Mouse (Mus musculus): ENCODE data around the gene Plin5. TPM values are rescaled to one million over a fixed set of nuclear protein-coding genes. Genes with fewer than 3 reads are reported as not detected.
A peak's percentile ranks its signal among the peaks of the same experiment; 100 is the strongest.

Plin5 gene
- total and polyA plus RNA-seq, 3 experiments = 112 to 160 (median 159) TPM

- no peaks in the 10 kb centered on the region for H3K27me3 ChIP-seq (ENCODE audit: control insufficient read depth, insufficient read depth, low read length)
- peaks cover 1% of the 10 kb centered on the region for H3K4me1 ChIP-seq (ENCODE audit: control insufficient read depth, insufficient read depth, low read length)
- H3K9ac ChIP-seq (ENCODE audit: low read depth, low read length) = peak overlapping the region; percentile 84
- no peak for DNase-seq
- H3K79me2 ChIP-seq (replicated peaks; ENCODE audit: control insufficient read depth, insufficient read depth, low read length) = no peaks in the 10 kb centered on the region
- TF ChIP-seq EP300 (IDR thresholded peaks at IDR 0.05; ENCODE audit: insufficient read depth, low read depth, low read length) (no peak), POLR2A (IDR thresholded peaks at IDR 0.05; ENCODE audit: insufficient read depth, low read depth, low read length) (no peak), CTCF (IDR thresholded peaks at IDR 0.05) (no peak)
- no peaks in the 10 kb centered on the region for H3K36me3 ChIP-seq (ENCODE audit: control insufficient read depth, insufficient read depth, low read length)
- 54% methylated on average over 59 of the region's 59 CpGs for WGBS
- H3K27ac ChIP-seq = peak overlapping the region; percentile 81
- intact Hi-C loops (cut with DNase I) = no loop called here
- H3K4me3 ChIP-seq = peak overlapping the region; percentile 30
Measured at GRCm38 (mm10) chr17:56123681-56124340, 6.4 kb upstream of the Plin5 start.

DNA sequence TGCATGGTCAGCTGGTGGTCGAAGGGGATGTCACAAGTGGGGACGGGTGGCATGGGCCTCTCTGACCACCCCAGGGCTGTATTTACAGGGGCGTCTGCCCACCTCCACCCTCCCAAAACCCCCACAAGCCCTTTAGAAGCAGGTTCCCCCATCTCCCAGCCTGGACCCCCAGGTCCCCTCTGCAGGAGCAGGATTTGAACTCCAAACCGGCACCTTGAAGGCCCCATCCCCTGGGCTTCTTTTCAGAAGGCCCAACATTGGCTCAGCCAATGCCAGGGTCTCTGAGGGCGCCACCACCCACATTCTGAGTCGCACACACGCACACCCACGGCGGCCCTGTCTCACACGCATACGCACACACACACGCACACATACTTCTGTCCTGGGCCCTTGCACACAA is 5.8 kb upstream of the Plin5 start:
- Histone ChIP-seq H3K36me3 (ENCODE audit: control insufficient read depth, insufficient read depth, low read length) (no peaks in the 10 kb centered on the region), H3K4me1 (ENCODE audit: control insufficient read depth, insufficient read depth, low read length) (peaks cover 1% of the 10 kb centered on the region), H3K4me3 (no peak overlapping the region), H3K9ac (ENCODE audit: low read depth, low read length) (no peak overlapping the region), H3K27ac (no peak overlapping the region), H3K27me3 (ENCODE audit: control insufficient read depth, insufficient read depth, low read length) (no peaks in the 10 kb centered on the region), H3K79me2 (replicated peaks; ENCODE audit: control insufficient read depth, insufficient read depth, low read length) (no peaks in the 10 kb centered on the region)
- intact Hi-C loops (cut with DNase I) = no loop called here
- DNase-seq = no peak
- 91% methylated on average over 12 of the region's 12 CpGs for WGBS
- TF ChIP-seq POLR2A (IDR thresholded peaks at IDR 0.05; ENCODE audit: insufficient read depth, low read depth, low read length) (no peak; the same call in none of the 2 replicates), EP300 (IDR thresholded peaks at IDR 0.05; ENCODE audit: insufficient read depth, low read depth, low read length) (no peak), CTCF (IDR thresholded peaks at IDR 0.05) (no peak)

- Histone ChIP-seq H3K36me3 (ENCODE audit: control insufficient read depth, insufficient read depth, low read length) (no peaks in the 10 kb centered on the region), H3K9ac (ENCODE audit: low read depth, low read length) (peak within 1 kb of the TSS; percentile 67), H3K27ac (peak within 1 kb of the TSS; percentile 90), H3K4me1 (ENCODE audit: control insufficient read depth, insufficient read depth, low read length) (peaks cover 1% of the 10 kb centered on the region), H3K79me2 (replicated peaks; ENCODE audit: control insufficient read depth, insufficient read depth, low read length) (no peaks in the 10 kb centered on the region), H3K27me3 (ENCODE audit: control insufficient read depth, insufficient read depth, low read length) (no peaks in the 10 kb centered on the region), H3K4me3 (peak within 1 kb of the TSS; percentile 50)
- no peak for DNase-seq
- TF ChIP-seq EP300 (IDR thresholded peaks at IDR 0.05; ENCODE audit: insufficient read depth, low read depth, low read length) (no peak), CTCF (IDR thresholded peaks at IDR 0.05) (no peak), POLR2A (IDR thresholded peaks at IDR 0.05; ENCODE audit: insufficient read depth, low read depth, low read length) (no peak)
- intact Hi-C loops (cut with DNase I) = no loop called here
- WGBS = 32% methylated on average over 2 of the region's 2 CpGs
Measured at GRCm38 (mm10) chr17:56121826-56122225, 4.4 kb upstream of the Plin5 start, which contains the start of gene Lrg1. Gene Lrg1 (minus strand): TSS chr17:56122001.

DNA sequence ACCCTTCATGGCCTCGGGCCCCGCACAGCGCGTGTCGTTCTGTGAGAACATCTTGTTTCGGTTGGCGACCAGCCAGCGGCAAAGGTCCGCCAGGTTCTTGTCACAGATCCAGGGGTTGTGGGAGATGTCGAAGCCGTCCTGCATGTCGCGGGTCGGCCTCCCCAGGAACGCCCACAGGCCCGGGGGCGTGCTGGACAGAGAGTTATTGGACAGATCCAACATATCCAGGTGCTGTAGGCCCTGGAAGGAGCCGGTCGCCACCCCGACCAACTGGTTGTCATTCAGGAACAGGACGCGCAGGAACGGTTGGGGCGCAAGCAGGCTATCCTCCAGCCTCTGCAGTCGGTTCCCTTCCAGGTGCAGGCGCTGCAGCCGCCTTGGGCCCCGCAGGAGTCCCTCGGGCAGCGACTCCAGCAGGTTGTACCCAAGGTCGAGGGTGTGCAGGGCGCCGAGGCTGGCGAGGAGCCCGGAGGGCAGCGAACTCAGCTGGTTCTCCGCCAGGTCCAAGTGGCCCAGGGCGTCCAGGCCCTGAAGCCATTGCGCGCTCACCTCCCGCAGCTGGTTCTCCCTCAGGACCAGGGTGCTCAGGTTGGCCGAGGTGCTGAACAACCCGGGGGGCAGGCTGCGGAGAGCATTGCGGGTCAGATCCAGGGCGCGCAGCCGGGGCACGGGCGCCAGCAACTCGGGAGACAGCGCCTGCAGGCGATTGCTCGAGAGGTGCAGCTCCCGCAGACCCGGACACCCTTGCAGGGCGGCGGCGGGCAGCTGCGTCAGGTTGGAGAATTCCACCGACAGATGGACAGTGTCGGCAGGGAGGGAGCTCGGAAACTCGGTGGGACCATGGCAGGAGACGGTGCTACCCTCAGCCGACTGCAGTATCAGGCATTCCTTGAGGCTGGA is 2.8 kb upstream of the Plin5 start:
- DNase-seq = peak; percentile 79 to 83
- no peaks in the 10 kb centered on the region for H3K36me3 ChIP-seq (ENCODE audit: control insufficient read depth, insufficient read depth, low read length)
- peak overlapping the region; percentile 67 for H3K9ac ChIP-seq (ENCODE audit: low read depth, low read length)
- peaks cover 1% of the 10 kb centered on the region for H3K4me1 ChIP-seq (ENCODE audit: control insufficient read depth, insufficient read depth, low read length)
- TF ChIP-seq EP300 (IDR thresholded peaks at IDR 0.05; ENCODE audit: insufficient read depth, low read depth, low read length) (no peak), POLR2A (IDR thresholded peaks at IDR 0.05; ENCODE audit: insufficient read depth, low read depth, low read length) (peak; percentile 56; the same call in 1 of the 2 replicates)
- intact Hi-C loops (cut with DNase I) = no loop called here
- H3K27ac ChIP-seq = peak overlapping the region; percentile 90
- 2% methylated on average over 66 of the region's 66 CpGs for WGBS
- no peaks in the 10 kb centered on the region for H3K79me2 ChIP-seq (replicated peaks; ENCODE audit: control insufficient read depth, insufficient read depth, low read length)
- H3K27me3 ChIP-seq (ENCODE audit: control insufficient read depth, insufficient read depth, low read length) = no peaks in the 10 kb centered on the region
- H3K4me3 ChIP-seq = peak overlapping the region; percentile 50

- H3K4me3 ChIP-seq = peak overlapping the region; percentile 50; the same call in 1 of the 2 replicates
Measured at GRCm38 (mm10) chr17:56119431-56119830, 2.0 kb upstream of the Plin5 start.

More at GRCm38 (mm10) chr17:56119431-56119830, 2.0 kb upstream of the Plin5 start:
- peak overlapping the region; percentile 90 for H3K27ac ChIP-seq
- H3K36me3 ChIP-seq (ENCODE audit: control insufficient read depth, insufficient read depth, low read length) = no peaks in the 10 kb centered on the region
- peaks cover 1% of the 10 kb centered on the region for H3K4me1 ChIP-seq (ENCODE audit: control insufficient read depth, insufficient read depth, low read length)
- no peaks in the 10 kb centered on the region for H3K79me2 ChIP-seq (replicated peaks; ENCODE audit: control insufficient read depth, insufficient read depth, low read length)
- no peaks in the 10 kb centered on the region for H3K27me3 ChIP-seq (ENCODE audit: control insufficient read depth, insufficient read depth, low read length)
- intact Hi-C loops (cut with DNase I) = no loop called here
- H3K9ac ChIP-seq (ENCODE audit: low read depth, low read length) = peak overlapping the region; percentile 67
- DNase-seq = no peak
- TF ChIP-seq EP300 (IDR thresholded peaks at IDR 0.05; ENCODE audit: insufficient read depth, low read depth, low read length) = no peak
- 0 out of 2 replicates have a peak, but pooled peaks have one; percentile 17 for TF ChIP-seq POLR2A (IDR thresholded peaks at IDR 0.05; ENCODE audit: insufficient read depth, low read depth, low read length)
- 33% methylated on average over 12 of the region's 12 CpGs for WGBS

Measured in heart, adult 2 months (tissue).